Mouse (Mus musculus) T-cell, adult 2 months (primary cell): Measurements from ENCODE around the gene Vnn1.

Source experiments
- DNase-seq: peaks from one replicate; pipeline ENCODE4 v3.0.0; 2022; ENCODE audit warnings: low spot score

The Vnn1 gene

DNA sequence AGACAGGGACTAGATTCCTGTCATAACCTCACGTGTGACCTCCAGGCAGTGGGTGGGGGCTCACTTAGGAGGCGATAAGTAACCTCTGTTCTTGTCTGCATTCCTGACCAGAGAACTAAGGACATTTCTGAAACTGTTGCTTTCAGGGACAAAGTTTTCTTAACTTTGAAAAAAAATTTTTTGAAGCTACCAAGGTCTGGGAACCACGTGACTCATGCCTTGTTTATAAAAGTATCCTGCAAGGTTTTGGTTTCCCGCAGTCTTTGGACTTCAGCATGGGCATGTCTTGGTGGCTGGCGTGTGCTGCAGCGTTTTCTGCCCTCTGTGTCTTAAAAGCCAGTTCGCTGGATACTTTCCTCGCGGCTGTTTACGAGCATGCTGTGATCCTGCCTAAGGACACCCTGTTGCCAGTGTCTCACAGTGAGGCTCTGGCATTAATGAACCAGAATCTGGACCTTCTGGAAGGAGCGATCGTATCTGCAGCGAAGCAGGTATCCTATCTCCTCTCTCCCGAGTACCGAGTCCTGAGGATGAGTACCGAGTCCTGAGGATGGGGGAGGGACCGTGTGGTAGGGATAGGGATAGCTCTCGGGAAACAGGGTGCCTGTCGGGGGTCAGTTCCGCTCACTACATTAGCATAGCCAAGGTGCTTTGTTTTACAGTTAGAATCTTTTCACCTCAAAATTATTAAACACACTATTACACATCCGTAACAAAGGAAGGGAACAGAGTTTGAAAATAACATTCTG lies at the start of gene Vnn1:
Vnn1 (plus strand) TSS at position 88 of the 749 bp plus-strand sequence.
- DNase-seq = no peak

DNA sequence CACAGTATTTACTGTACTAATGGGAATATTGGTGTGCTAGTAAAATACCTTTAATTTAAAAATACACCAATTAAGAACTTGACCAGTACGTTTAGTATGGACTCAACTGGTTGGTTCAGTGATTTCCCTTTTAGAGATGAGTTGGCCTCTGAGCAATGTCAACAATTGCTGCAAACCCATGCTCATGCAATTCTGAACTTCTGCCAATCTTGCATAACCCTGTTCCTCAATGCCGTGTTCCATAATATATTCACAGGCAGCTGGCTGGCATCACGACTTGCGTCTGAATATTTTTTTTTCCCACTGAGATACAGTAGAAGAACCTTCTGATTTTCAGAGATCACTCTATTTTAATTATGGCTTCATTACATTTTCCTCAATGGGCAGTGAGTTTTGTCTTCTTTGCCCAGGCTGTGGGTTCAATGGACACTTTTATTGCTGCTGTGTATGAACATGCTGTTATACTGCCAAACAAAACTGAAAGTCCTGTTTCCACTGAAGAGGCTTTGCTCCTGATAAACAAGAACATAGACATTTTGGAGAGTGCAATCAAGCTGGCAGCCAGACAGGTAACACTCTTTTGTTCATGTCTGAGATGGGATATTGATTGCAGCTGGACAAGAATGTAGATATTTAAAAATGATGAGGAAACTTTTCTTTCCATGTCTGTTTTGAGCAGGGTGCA lies 43.1 kb upstream of the Vnn1 start, which contains the start of gene Vnn3:
Vnn3 (plus strand) TSS at position 235 of the 685 bp plus-strand sequence.
- DNase-seq = no peak

DNA sequence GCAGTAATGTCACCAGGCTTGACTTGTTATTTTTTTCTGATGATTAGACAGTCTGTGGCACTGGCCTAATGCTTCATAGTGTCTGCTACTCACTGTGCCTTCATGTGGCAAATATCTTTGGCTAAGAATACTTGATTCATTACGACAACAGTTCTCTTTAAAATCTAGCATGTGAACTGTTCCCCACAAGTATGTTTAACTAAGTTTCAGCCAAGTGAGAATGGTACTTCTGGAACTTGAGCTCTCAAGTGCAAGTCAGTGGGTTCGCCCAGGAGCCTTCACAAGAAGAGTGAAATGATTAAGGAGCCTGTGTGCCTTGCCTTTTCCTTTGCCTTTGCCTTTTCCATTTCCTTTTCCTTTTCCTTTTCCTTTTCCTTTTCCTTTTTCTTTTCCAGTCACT lies 42.4 kb upstream of the Vnn1 start:
- no peak for DNase-seq

DNA sequence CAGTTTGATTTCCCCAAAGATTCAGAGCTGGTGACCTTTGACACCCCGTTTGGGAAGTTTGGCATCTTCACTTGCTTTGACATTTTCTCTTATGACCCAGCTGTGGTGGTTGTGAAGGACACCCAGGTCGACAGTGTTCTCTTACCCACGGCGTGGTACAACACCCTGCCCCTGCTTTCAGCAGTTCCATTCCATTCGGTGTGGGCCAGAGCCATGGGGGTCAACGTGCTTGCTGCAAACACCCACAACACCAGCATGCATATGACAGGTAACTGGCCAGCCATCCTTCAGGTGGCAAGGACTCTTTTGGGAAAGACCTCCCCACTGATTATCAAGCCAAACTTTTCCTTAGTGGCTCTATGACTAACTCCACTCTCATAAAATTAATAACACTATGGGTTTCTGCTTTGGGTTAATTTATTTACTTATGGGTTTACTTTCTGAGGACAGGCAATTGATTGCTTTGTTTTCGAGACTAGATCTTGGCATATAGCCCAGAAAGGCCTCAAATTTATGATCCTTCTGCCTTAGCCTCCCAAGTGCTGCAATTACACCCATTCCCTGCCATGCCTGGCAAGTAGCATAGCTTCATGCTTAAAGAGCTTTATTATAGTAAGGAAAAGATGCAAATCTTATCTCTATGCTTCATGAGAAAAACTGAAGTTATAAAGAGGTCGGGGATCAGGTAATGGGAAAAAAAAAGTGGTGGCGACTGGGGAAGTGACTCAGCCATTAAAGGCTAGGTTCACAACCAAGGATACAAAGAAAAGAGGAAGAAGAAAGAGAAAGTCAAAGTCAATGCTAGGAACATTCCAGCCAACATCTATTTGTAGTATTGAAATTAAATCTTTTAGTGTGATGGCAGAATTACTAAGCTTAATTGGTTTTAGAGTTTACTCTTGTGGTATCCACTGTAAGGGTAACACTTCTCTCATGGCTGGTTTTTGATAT lies 29.9 kb upstream of the Vnn1 start:
- DNase-seq = no peak

DNA sequence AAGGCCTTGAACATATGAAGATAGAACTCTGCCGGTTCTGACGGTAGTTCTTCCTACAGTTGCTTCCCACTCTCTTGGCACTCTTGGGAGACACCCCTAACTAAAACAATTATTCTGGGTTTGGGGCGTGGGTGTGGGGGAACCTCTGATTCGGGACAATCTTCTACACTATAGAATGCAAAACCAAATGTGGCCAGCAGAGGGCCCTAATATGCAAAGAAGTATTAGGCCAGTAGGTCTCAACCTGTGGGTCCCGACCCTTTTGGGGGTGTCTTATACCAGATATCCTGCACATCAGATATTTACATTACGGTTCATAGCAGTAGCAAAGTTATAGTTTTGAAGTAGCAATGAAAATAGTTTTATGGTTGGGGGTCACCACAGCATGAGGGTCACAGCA lies 13.8 kb upstream of the Vnn1 start:
- DNase-seq = no peak

DNA sequence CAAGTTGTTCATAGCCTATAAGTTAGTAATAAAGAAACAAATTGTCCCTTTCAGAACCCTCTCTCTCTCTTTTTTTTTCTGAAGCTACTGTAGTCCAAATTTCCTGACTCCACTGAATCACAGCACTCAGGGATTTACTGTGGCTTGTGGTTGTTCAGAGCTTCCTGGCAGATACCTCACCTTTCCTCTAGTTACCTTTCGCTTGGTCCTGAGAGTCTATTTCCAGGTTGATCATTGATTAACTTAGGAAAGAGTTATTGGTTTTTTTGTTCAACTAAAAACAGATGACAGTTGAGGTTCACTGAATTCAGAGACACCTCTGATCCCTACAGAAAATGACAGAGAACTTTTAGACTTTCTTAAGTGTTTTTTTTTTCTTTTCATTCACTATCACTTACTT lies 9.6 kb upstream of the Vnn1 start:
- no peak for DNase-seq

DNA sequence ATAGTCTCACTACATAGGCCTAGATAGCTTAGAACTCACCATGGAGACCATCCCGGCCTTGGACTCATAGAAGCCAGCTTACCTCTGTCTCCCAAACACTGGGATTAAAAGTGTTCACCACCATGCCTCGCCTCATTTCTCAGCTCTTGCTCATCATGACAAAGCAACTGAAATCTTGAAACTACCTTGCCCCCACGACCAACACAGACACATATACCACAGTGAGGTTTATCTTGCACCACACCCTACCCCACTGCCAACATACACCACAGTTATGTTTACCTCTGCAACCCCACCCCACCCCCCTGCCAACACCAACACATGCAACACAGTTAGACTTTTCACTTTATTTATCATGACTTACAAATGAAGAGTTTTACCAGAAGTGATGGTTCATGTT lies 8.4 kb upstream of the Vnn1 start:
- no peak for DNase-seq

DNA sequence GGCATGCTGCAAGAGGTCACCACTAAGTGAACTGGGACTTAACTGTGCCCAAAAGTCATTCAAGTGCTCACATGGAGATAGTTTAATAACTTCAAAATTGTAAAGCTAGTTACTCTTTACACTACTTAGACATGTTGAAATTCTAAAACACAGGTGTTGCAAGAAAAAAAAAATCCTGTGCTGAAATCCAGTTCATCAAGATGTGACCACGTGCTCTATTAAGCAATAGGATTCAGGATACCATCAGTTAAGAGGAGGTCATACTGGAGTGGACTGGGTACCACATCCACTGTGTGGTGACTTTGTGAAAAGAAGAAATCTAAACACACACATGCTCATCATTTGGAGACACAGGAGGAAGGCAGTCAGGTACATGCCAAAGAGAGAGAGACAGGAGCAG lies 1.5 kb upstream of the Vnn1 start:
- no peak for DNase-seq

DNA sequence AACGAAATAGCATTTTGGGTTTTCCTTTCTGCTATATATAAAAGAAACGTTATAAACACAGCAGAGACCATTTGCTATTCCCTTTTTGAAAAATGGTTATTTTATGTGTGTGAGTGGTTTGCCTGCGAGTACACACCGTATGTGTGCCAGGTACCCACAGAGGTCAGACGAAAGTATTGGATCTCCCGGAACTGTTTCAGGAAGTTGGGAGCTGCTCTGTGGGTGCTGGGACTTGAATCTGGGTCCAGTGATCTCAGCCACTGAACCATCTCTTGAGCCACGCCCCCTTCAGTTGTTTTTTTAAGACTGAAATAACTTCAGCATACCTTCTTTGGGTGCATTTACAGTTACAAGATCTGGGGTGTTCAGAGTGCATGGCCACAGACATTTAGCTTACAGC lies 888 bp downstream of the Vnn1 start:
- no peak for DNase-seq

DNA sequence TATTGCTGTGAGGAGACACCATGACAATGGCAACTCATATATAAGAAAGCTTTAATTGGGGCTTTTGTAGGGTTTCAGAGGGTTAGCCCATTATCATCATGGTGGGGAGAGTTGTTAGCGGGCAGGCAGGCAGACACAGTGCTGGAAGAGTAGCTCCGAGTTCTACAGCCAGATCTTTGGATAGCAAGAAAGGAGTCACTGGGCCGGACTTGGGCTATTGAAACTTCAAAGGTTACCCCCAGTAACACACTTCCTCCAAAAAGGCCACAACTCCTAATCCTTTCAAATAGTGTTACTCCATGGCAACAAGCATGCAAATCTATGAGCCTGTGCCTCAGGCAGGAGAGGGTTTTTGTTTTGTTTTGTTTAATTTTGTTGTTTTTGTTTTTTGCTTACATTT lies 6.6 kb downstream of the Vnn1 start:
- DNase-seq = no peak

DNA sequence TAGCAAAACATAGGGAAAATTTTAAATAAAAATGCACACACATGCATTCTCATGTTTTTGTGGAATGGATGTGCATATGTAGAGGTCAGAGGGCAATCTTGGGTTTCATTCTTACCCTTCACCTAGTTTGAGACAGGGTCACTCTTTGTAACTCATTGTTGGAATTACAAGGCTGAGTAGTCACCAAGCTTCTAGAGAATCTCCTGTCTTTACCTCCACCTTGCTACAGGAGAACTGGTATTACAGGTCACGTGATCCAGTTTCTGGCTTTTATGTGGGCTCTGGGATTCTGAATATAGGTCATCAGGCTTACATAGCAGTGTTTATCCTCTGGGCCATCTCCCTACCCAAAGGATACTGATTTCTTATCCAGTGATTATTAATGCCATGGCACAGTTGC lies 11.2 kb downstream of the Vnn1 start:
- no peak for DNase-seq

DNA sequence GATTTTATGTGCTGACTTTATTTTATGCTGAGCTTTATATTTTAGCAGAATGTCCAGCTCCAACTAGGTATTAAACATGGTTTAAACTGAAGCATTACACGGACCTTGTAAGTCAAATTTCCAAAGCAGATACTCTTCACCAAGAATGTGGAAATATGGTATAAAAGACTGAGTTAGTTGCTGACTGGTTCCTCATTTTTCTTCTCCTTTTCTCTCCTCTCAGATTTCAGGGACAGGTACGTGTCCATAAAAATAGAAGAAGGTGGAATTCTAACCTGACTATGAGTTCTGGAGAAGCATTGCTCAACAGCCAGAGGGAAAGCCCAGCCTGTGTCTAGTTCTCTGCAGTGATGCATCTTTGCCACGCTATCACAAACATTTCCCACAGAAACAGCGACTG lies 25.6 kb downstream of the Vnn1 start, which contains the start of gene Taar1:
Taar1 (plus strand) TSS at position 301 of the 400 bp plus-strand sequence.
- no peak for DNase-seq

DNA sequence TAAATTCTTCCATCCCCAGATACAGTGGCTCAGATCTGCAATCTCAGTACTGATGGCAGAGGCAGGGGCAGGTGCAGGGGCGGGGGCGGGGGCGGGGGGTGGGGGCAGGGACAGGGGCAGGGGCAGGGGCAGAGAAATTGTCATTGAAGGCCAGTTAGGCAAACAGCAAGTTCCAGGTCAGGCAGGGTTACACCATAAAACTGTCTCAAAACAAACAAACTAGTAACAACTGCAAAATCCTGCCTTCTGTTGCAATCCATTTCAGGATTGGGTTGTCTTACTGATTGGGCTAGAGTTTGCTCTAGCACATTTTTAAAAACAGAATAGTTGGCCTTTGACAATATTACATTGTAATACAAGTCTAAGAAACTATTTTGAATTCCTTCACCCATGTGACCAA lies 28.0 kb downstream of the Vnn1 start:
- no peak for DNase-seq

DNA sequence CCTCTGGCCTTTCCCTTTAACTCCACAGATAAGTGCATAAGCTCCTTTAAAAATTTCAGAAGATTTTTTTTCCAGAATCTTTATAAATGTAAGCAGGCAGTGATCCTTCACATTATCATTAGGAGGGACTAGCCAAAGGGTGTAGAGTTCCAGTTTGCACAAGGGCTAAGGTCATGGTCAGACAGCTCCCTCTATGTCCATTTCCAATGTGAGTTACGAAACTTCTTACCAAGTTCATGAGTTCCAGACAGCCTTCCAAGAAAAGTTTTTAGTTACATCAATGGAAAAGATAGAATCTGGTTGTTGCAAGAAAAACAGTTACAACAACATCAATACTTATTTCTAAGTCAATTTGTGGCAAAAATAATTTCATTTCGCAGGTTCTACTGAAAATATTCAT lies 29.5 kb downstream of the Vnn1 start:
- DNase-seq = no peak

DNA sequence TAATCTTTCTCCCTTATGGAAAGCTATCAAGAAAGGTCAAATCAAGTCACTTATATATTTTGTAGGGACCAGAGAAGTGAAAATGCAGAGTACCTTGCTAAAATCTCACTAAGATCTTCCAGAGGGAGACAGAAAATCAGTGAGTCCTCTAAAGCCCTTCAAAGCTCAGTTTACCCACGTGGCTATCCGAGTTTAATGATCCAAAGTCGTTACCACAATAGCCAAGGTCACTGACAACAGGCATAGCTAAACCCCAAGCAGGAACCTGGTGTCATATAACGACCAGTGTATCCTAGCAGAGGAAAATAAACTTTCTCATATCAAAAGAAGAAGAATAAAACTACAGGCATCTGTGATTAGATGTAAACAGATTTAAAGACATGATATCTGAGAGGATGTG lies 43.1 kb downstream of the Vnn1 start:
- DNase-seq = no peak

DNA sequence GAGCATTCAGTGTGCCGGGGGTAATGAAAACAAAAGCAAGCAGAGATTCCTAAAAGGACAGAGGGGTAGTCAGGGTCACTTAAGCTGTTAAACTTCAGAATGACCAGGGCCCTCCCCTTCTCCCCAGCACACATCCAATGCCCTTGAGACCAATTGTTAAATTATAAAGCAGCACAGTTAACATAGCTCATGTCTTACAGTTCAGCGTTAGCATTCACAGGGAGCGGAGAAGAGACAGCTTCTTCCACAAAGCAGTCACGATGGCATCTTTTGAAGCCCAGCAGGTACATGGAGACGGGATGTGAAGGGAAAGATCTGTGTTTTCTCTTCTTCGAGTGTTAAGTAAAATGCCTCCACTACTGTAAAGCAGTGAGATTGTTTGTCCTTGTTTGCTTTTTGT lies 43.8 kb downstream of the Vnn1 start, which contains the start of gene Taar2:
Taar2 (plus strand) TSS at position 261 of the 400 bp plus-strand sequence.
- DNase-seq = no peak

DNA sequence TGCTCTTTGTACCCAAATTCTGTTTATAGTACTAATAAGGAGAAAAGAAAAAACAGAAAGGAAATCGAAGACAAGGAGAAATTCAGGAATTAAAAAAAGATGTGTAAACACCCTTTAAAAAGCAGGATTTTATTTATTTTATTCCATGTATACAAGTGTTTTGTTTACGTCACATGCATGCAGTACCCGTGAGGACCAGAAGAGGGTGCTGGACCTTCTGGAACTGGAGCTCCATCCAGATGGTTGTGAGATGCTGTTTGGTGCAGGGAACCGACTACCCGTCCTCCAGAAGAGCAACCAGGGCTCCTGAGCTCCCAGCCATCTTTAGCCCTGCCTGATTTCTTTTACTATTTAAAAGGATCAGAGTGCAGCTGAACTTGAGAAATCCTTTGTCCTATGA lies 48.0 kb downstream of the Vnn1 start:
- DNase-seq = no peak

DNA sequence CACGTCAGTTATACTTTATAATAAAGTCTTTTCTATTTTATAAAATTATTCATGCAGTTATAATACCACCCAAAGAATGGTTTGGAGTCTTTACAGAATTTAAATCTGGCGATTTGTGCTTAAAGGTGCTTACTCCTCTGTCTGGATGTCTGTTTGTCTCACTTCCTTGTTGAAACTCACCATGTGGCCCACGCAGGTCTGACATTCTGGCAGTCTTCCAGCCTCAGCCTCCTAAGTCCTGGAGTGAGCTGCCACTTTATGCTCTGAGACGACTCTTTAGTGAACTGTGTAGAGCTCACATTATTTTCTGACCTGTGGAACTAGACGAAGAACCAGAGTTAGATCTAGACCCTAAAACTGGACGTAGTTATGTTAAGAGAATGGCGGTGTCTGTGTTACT lies 53.5 kb downstream of the Vnn1 start:
- no peak for DNase-seq

DNA sequence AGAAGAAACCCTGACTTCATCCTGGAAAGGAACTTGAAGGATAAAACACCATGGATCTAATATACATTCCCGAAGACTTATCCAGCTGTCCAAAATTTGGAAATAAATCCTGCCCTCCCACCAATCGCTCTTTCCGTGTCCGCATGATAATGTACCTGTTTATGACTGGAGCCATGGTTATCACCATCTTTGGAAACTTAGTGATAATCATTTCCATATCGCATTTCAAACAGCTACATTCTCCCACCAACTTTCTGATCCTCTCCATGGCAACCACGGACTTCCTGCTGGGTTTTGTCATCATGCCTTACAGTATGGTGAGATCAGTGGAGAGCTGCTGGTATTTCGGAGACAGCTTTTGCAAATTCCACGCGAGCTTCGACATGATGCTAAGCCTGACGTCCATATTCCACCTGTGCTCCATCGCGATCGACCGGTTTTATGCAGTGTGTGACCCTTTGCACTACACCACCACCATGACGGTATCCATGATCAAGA lies 55.1 kb downstream of the Vnn1 start, which contains the start of gene Taar3:
Taar3 (plus strand) TSS at position 51 of the 498 bp plus-strand sequence.
- DNase-seq = no peak

DNA sequence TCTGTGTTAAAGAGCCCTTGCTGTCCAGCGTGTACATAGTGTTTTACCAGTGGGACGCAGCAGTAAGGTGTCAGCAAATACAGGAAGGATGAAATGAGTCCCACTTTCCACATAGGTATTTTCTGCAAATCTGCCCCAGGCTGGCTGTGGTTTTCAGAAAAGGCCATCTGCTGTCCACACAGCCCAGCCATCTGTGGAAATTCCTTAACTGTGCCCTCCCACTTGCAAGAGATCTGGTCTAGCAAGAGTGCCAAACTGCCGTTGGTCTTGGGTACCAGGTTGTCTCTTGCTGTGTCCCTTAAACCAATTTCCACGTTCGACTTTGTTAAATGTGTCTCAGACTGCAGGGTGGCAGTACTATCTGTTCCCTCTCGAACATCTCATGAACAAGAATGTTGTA lies 57.2 kb downstream of the Vnn1 start:
- DNase-seq = no peak
